In the genomic region with DNA sequence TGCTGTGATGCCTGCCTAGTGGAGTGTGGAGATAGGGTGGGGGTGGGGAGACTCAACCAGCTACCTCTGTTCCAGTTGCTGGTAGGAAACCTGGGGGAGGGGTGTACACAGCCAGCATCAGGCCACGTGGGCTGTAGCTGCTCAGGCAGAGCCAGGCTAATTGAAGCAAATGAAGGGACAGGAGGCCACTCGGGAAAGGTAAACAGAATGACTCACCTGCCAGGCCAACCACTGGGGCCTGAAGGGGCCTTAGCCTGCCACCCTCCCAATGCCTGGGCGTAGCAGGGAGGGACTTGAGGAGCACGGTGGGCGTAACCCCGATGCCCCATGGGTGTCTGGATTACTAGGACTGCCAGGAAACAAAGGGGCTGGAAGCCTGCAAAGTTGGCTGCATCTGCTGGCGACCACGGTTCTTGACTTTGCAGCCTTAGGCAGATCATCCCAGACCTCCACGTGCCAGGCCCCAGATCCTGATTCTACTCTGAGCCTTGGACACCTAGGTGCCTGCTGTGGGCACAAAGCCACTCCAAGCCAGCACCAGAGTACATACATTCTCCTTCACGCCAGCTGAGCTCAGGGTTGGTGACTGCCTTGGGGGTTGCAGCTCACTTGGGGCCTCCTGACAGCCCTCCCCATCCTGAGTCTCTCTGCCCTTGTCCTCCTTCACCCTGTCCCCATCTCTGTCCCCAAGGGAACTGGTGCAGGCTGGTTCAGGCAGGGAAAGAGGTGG, we compare ENCODE assay signal across 9 mouse cellular contexts. TPM values are rescaled to one million over a fixed set of nuclear protein-coding genes. Genes with fewer than 3 reads are reported as not detected.
A peak's percentile ranks its signal among the peaks of the same experiment; 100 is the strongest.
DNase-seq lines count a peak whose midpoint lies in the region; ATAC-seq lines count a peak whose summit lies in the region.
"Had no signal": no experiment of that assay in that cellular context is flagged by ENCODE, and none has a peak within 500 bp of the region (broad histone marks: within the 10 kb centered on the region; RNA-seq: fewer than 3 reads in every experiment).

No protein-coding gene starts in this region.

- H3K4me3 ChIP-seq in neural tube, embryonic 11.5 days (ENCODE audit: low read depth, low read length), result no peak overlapping the region
- H3K4me3 ChIP-seq in hindbrain, embryonic 15.5 days, result no peak overlapping the region
- no peak overlapping the region for H3K4me3 ChIP-seq in liver, embryonic 11.5 days (ENCODE audit: low read depth, low read length)
- no peak overlapping the region for H3K4me3 ChIP-seq in neural tube, embryonic 15.5 days (replicated peaks)
- H3K4me3 ChIP-seq: neural tube, embryonic 12.5 days had no signal

- no peak overlapping the region for H3K9ac ChIP-seq in neural tube, embryonic 11.5 days (ENCODE audit: low read length)
- H3K9ac ChIP-seq in hindbrain, embryonic 15.5 days, result no peak overlapping the region
- H3K9ac ChIP-seq in liver, embryonic 11.5 days (ENCODE audit: low read depth, low read length), result peak overlapping the region; percentile 13; the same call in 1 of the 2 replicates
- H3K9ac ChIP-seq in neural tube, embryonic 15.5 days (replicated peaks), result 0 out of 2 replicates have a peak overlapping the region, but pooled peaks have one; percentile 3
- H3K9ac ChIP-seq: neural tube, embryonic 12.5 days had no signal

- H3K4me2 ChIP-seq in neural tube, embryonic 11.5 days (ENCODE audit: low read depth), result no peak overlapping the region
- H3K4me2 ChIP-seq in hindbrain, embryonic 15.5 days, result 0 out of 2 replicates have a peak overlapping the region, but pooled peaks have one; percentile 0
- 0 out of 2 replicates have a peak overlapping the region, but pooled peaks have one; percentile 8 for H3K4me2 ChIP-seq in liver, embryonic 11.5 days
- no peak overlapping the region for H3K4me2 ChIP-seq in neural tube, embryonic 15.5 days
- H3K4me2 ChIP-seq: neural tube, embryonic 12.5 days had no signal

- no peak for ATAC-seq in neural tube, embryonic 11.5 days (ENCODE audit: insufficient read depth, low FRiP score, low TSS enrichment)
- ATAC-seq in hindbrain, embryonic 15.5 days (ENCODE audit: low FRiP score, low read depth), result peak; percentile 69; the same call in 1 of the 2 replicates
- peak; percentile 40; the same call in 1 of the 2 replicates for ATAC-seq in liver, embryonic 11.5 days (replicated peaks; ENCODE audit: low FRiP score)
- peak; percentile 58 for ATAC-seq in neural tube, embryonic 15.5 days (ENCODE audit: low FRiP score)
- ATAC-seq in megakaryocyte-erythroid progenitor cell, adult 5-6 weeks (replicated peaks; ENCODE audit: low FRiP score, low TSS enrichment, poor library complexity, severe bottlenecking), result no peak

- H3K27ac ChIP-seq in neural tube, embryonic 11.5 days (ENCODE audit: low read depth, low read length), result 0 out of 2 replicates have a peak overlapping the region, but pooled peaks have one; percentile 10
- H3K27ac ChIP-seq in hindbrain, embryonic 15.5 days (replicated peaks), result peak overlapping the region; percentile 57
- peak overlapping the region; percentile 39; the same call in 1 of the 2 replicates for H3K27ac ChIP-seq in liver, embryonic 11.5 days (ENCODE audit: low read depth, low read length)
- peak overlapping the region; percentile 38 for H3K27ac ChIP-seq in neural tube, embryonic 15.5 days (replicated peaks)
- H3K27ac ChIP-seq: neural tube, embryonic 12.5 days had no signal

- WGBS in neural tube, embryonic 11.5 days, result 35% methylated on average over 10 of the region's 10 CpGs
- WGBS in hindbrain, embryonic 15.5 days, result 25% methylated on average over 10 of the region's 10 CpGs
- WGBS in liver, embryonic 11.5 days, result 44% methylated on average over 10 of the region's 10 CpGs
- 26% methylated on average over 10 of the region's 10 CpGs for WGBS in neural tube, embryonic 15.5 days

- H3K9me3 ChIP-seq in neural tube, embryonic 11.5 days (ENCODE audit: control insufficient read depth, low read length), result no peaks in the 10 kb centered on the region
- no peaks in the 10 kb centered on the region for H3K9me3 ChIP-seq in hindbrain, embryonic 15.5 days
- no peaks in the 10 kb centered on the region for H3K9me3 ChIP-seq in liver, embryonic 11.5 days (ENCODE audit: control insufficient read depth, low read length)
- H3K9me3 ChIP-seq in neural tube, embryonic 15.5 days (replicated peaks), result no peaks in the 10 kb centered on the region
- H3K9me3 ChIP-seq: neural tube, embryonic 12.5 days had no signal

- peak; percentile 11 for DNase-seq in neural tube, embryonic 11.5 days (ENCODE audit: low spot score)
- DNase-seq in neural tube, embryonic 10.5 days (ENCODE audit: extremely low spot score, low spot score), result no peak
- peak; percentile 51 for DNase-seq in liver, embryonic 11.5 days (ENCODE audit: low spot score)
- no peak for DNase-seq in layer of hippocampus, adult 9-10 months (ENCODE audit: low spot score)
- DNase-seq in adipocyte (ENCODE audit: low spot score), result no peak

- no peaks in the 10 kb centered on the region for H3K4me1 ChIP-seq in neural tube, embryonic 11.5 days (ENCODE audit: control insufficient read depth, insufficient read depth, low read length)
- H3K4me1 ChIP-seq in hindbrain, embryonic 15.5 days (replicated peaks), result peaks cover 17% of the 10 kb centered on the region
- peaks cover 11% of the 10 kb centered on the region for H3K4me1 ChIP-seq in liver, embryonic 11.5 days (replicated peaks; ENCODE audit: control insufficient read depth, insufficient read depth, low read length)
- H3K4me1 ChIP-seq in neural tube, embryonic 15.5 days, result peaks cover 20% of the 10 kb centered on the region

- H3K27me3 ChIP-seq in neural tube, embryonic 11.5 days (ENCODE audit: control insufficient read depth, insufficient read depth, low read length), result no peaks in the 10 kb centered on the region
- no peaks in the 10 kb centered on the region for H3K27me3 ChIP-seq in hindbrain, embryonic 15.5 days
- H3K27me3 ChIP-seq in liver, embryonic 11.5 days (replicated peaks; ENCODE audit: control insufficient read depth, insufficient read depth, low read length), result peaks cover 5% of the 10 kb centered on the region
- H3K27me3 ChIP-seq in neural tube, embryonic 15.5 days (replicated peaks), result peaks cover 7% of the 10 kb centered on the region; the same call in 1 of the 2 replicates

- H3K36me3 ChIP-seq in neural tube, embryonic 11.5 days (ENCODE audit: control insufficient read depth, insufficient read depth, low read length), result peaks cover 13% of the 10 kb centered on the region; the same call in 1 of the 2 replicates
- peaks cover 17% of the 10 kb centered on the region for H3K36me3 ChIP-seq in hindbrain, embryonic 15.5 days
- peaks cover 15% of the 10 kb centered on the region for H3K36me3 ChIP-seq in liver, embryonic 11.5 days (ENCODE audit: control insufficient read depth, insufficient read depth, low read length)
- peaks cover 28% of the 10 kb centered on the region for H3K36me3 ChIP-seq in neural tube, embryonic 15.5 days

RNA-seq across cellular contexts. Expression of gene Gcgr, which starts 9.0 kb away (rescaled TPM):
- polyA plus RNA-seq in neural tube, embryonic 11.5 days (2014; fragmentation: Nextera tagmentation; extraction: Ambion mirVana), result 0.19 and 0.24 TPM in 2 replicates
- 0.41 and 0.75 TPM in 2 replicates for polyA plus RNA-seq in hindbrain, embryonic 15.5 days (2015; fragmentation: Nextera tagmentation; extraction: Ambion mirVana)
- 7.6 and 7.7 TPM in 2 replicates for polyA plus RNA-seq in liver, embryonic 11.5 days (2014; fragmentation: Nextera tagmentation; extraction: Ambion mirVana)
- 0.26 and 0.41 TPM in 2 replicates for polyA plus RNA-seq in neural tube, embryonic 15.5 days (2015; fragmentation: Nextera tagmentation; extraction: Ambion mirVana)
- not detected in 2 replicates for total RNA-seq in megakaryocyte-erythroid progenitor cell, adult 5-6 weeks (2014; fragmentation: Nextera tagmentation)
- not detected in 2 replicates for total RNA-seq in megakaryocyte-erythroid progenitor cell, adult 5-6 weeks (2017)

RNA-seq across cellular contexts. Expression of gene Mcrip1, which starts 10.1 kb away (rescaled TPM):
- polyA plus RNA-seq in neural tube, embryonic 11.5 days (2014; fragmentation: Nextera tagmentation; extraction: Ambion mirVana), result 244 and 251 TPM in 2 replicates
- polyA plus RNA-seq in hindbrain, embryonic 15.5 days (2015; fragmentation: Nextera tagmentation; extraction: Ambion mirVana), result 243 and 246 TPM in 2 replicates
- 117 and 123 TPM in 2 replicates for polyA plus RNA-seq in liver, embryonic 11.5 days (2014; fragmentation: Nextera tagmentation; extraction: Ambion mirVana)
- 229 and 235 TPM in 2 replicates for polyA plus RNA-seq in neural tube, embryonic 15.5 days (2015; fragmentation: Nextera tagmentation; extraction: Ambion mirVana)
- 60.4 and 62.7 TPM in 2 replicates for total RNA-seq in megakaryocyte-erythroid progenitor cell, adult 5-6 weeks (2014; fragmentation: Nextera tagmentation)
- total RNA-seq in megakaryocyte-erythroid progenitor cell, adult 5-6 weeks (2017), result 18.5 and 18.8 TPM in 2 replicates

RNA-seq across cellular contexts. Expression of gene Ppp1r27, which starts 11.5 kb away (rescaled TPM):
- not detected in 2 replicates for polyA plus RNA-seq in neural tube, embryonic 11.5 days (2014; fragmentation: Nextera tagmentation; extraction: Ambion mirVana)
- not detected in 2 replicates for polyA plus RNA-seq in hindbrain, embryonic 15.5 days (2015; fragmentation: Nextera tagmentation; extraction: Ambion mirVana)
- polyA plus RNA-seq in liver, embryonic 11.5 days (2014; fragmentation: Nextera tagmentation; extraction: Ambion mirVana), result not detected in 2 replicates
- polyA plus RNA-seq in neural tube, embryonic 15.5 days (2015; fragmentation: Nextera tagmentation; extraction: Ambion mirVana), result 0.69 and 14.1 TPM in 2 replicates
- total RNA-seq in megakaryocyte-erythroid progenitor cell, adult 5-6 weeks (2014; fragmentation: Nextera tagmentation), result not detected in 2 replicates
- total RNA-seq in megakaryocyte-erythroid progenitor cell, adult 5-6 weeks (2017), result not detected in 2 replicates
- polyA plus RNA-seq: neural tube, embryonic 12.5 days had no signal

RNA-seq across cellular contexts. Expression of gene P4hb, which starts 33.6 kb away (rescaled TPM):
- 562 and 566 TPM in 2 replicates for polyA plus RNA-seq in neural tube, embryonic 11.5 days (2014; fragmentation: Nextera tagmentation; extraction: Ambion mirVana)
- 263 and 274 TPM in 2 replicates for polyA plus RNA-seq in hindbrain, embryonic 15.5 days (2015; fragmentation: Nextera tagmentation; extraction: Ambion mirVana)
- polyA plus RNA-seq in liver, embryonic 11.5 days (2014; fragmentation: Nextera tagmentation; extraction: Ambion mirVana), result 648 and 680 TPM in 2 replicates
- 282 and 351 TPM in 2 replicates for polyA plus RNA-seq in neural tube, embryonic 15.5 days (2015; fragmentation: Nextera tagmentation; extraction: Ambion mirVana)
- 236 and 270 TPM in 2 replicates for total RNA-seq in megakaryocyte-erythroid progenitor cell, adult 5-6 weeks (2014; fragmentation: Nextera tagmentation)
- total RNA-seq in megakaryocyte-erythroid progenitor cell, adult 5-6 weeks (2017), result 334 and 373 TPM in 2 replicates

RNA-seq across cellular contexts. Expression of gene Arhgdia, which starts 42.0 kb away (rescaled TPM):
- polyA plus RNA-seq in neural tube, embryonic 11.5 days (2014; fragmentation: Nextera tagmentation; extraction: Ambion mirVana), result 686 and 719 TPM in 2 replicates
- 492 and 533 TPM in 2 replicates for polyA plus RNA-seq in hindbrain, embryonic 15.5 days (2015; fragmentation: Nextera tagmentation; extraction: Ambion mirVana)
- polyA plus RNA-seq in liver, embryonic 11.5 days (2014; fragmentation: Nextera tagmentation; extraction: Ambion mirVana), result 557 and 561 TPM in 2 replicates
- 488 and 542 TPM in 2 replicates for polyA plus RNA-seq in neural tube, embryonic 15.5 days (2015; fragmentation: Nextera tagmentation; extraction: Ambion mirVana)
- 248 and 334 TPM in 2 replicates for total RNA-seq in megakaryocyte-erythroid progenitor cell, adult 5-6 weeks (2014; fragmentation: Nextera tagmentation)
- total RNA-seq in megakaryocyte-erythroid progenitor cell, adult 5-6 weeks (2017), result 96.3 and 154 TPM in 2 replicates

Comparison
In these comparisons a context has a peak if more than half of its experiments do, and no peak if none do; other contexts are left out.
1. ATAC-seq: peak in hindbrain, embryonic 15.5 days (single experiment), liver, embryonic 11.5 days (single experiment) and neural tube, embryonic 15.5 days (single experiment); none in neural tube, embryonic 11.5 days (single experiment) and megakaryocyte-erythroid progenitor cell, adult 5-6 weeks (single experiment).
2. DNase-seq: peak in neural tube, embryonic 11.5 days (single experiment) and liver, embryonic 11.5 days (single experiment); none in neural tube, embryonic 10.5 days (single experiment), layer of hippocampus, adult 9-10 months (single experiment) and adipocyte (single experiment).
3. H3K9ac ChIP-seq: peak in liver, embryonic 11.5 days (single experiment) and neural tube, embryonic 15.5 days (single experiment); none in neural tube, embryonic 11.5 days (single experiment) and hindbrain, embryonic 15.5 days (single experiment).
4. H3K4me2 ChIP-seq: peak in hindbrain, embryonic 15.5 days (single experiment) and liver, embryonic 11.5 days (single experiment); none in neural tube, embryonic 11.5 days (single experiment) and neural tube, embryonic 15.5 days (single experiment).
5. Peak in every context shown above with its lines, with median percentiles within 50 percentile points of each other: H3K27ac ChIP-seq.